Mouse (Mus musculus) right cerebral cortex, postnatal 4 days (tissue): ENCODE measurements around the gene Trim56.

Source experiments
- DNase-seq: peaks from one replicate; pipeline ENCODE4 v3.0.0-alpha.2; 2022

The Trim56 gene

GRCm38 (mm10) chr5:137073141-137073540 lies 42.9 kb downstream of the Trim56 start:
- no peak for DNase-seq

- peak; percentile 52 for DNase-seq
Measured at GRCm38 (mm10) chr5:137072079-137072960, 43.7 kb downstream of the Trim56 start, which contains the start of gene Serpine1. Gene Serpine1 (minus strand): TSS chr5:137072268.

GRCm38 (mm10) chr5:137070881-137071605 lies 45.0 kb downstream of the Trim56 start:
- no peak for DNase-seq

GRCm38 (mm10) chr5:137068711-137069110 lies 47.3 kb downstream of the Trim56 start:
- no peak for DNase-seq

GRCm38 (mm10) chr5:137065923-137066322 lies 50.1 kb downstream of the Trim56 start:
- no peak for DNase-seq

GRCm38 (mm10) chr5:137065454-137065853 lies 50.6 kb downstream of the Trim56 start:
- no peak for DNase-seq

GRCm38 (mm10) chr5:137062601-137063000 lies 53.4 kb downstream of the Trim56 start:
- no peak for DNase-seq

DNA sequence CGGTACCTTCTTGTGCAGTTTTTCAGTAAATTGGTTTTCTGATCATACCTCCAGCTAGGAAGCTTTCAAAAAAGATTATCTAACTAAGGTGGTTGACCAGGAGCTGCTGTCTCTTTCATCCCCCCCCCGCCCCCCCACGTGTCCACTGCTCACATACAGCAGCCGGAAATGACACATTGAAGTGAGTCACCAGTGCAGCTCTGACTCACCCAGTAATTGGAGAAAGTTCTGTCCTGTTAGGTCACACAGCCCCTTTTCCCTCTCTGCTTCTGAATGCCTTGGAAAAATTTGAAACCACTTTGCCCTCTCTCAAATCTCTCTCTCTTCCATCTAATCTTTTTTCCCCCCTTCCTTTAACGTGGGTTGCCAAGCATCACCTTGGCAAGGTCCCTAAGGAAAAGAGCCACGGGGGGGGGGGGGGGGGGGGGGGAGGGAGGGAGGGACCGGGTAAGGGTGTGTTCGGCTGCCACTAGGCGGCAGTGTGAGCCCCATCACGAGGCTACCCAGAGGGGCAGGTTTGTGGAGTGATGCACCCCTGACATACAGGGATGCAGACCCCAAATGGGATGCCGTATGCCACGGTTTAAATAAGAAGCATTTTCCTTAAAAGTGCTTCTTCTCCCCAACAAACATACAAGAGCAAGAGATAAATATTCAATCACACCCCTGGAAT lies 54.1 kb downstream of the Trim56 start:
- peak; percentile 48 for DNase-seq
